Mouse (Mus musculus) heart, adult 2 months (tissue): Measurements from ENCODE around the gene Zfp644. TPM values are rescaled to one million over a fixed set of nuclear protein-coding genes. Genes with fewer than 3 reads are reported as not detected.

Experiments used
- DNase-seq, 2 experiments: peaks; one replicate each; pipeline ENCODE4 v3.0.0; 2021
- H3K27ac ChIP-seq: fragments of 200-600 bp; 2 replicates; pipeline ENCODE4 v1.8.1; 2022
- H3K27me3 ChIP-seq: fragments of 200-500 bp; 2 replicates; pipeline ENCODE4 v1.6.1; 2012; ENCODE audit warnings: mild to moderate bottlenecking, low read length, inconsistent platforms, mixed read lengths; ENCODE audit not compliant: control insufficient read depth, insufficient read depth
- H3K36me3 ChIP-seq: fragments of 200-500 bp; 2 replicates; pipeline ENCODE4 v1.6.1; 2012; ENCODE audit warnings: low read length, inconsistent platforms; ENCODE audit not compliant: control insufficient read depth, insufficient read depth
- H3K4me1 ChIP-seq: fragments of 200-500 bp; 2 replicates; pipeline ENCODE4 v1.6.1; 2011; ENCODE audit warnings: low read length; ENCODE audit not compliant: control insufficient read depth, insufficient read depth
- H3K4me3 ChIP-seq: fragments of 200-600 bp; 2 replicates; pipeline ENCODE4 v1.8.1; 2022
- H3K79me2 ChIP-seq: fragments of 200-500 bp; replicated peaks from 2 replicates; pipeline ENCODE4 v1.6.1; 2012; ENCODE audit warnings: mild to moderate bottlenecking, inconsistent platforms, low read length, moderate library complexity, mixed read lengths; ENCODE audit not compliant: control insufficient read depth, insufficient read depth
- H3K9ac ChIP-seq: fragments of 200-500 bp; 2 replicates; pipeline ENCODE4 v1.6.1; 2012; ENCODE audit warnings: low read depth, mild to moderate bottlenecking, control low read depth, inconsistent platforms, low read length, mixed read lengths
- CTCF ChIP-seq: fragments of 200-600 bp; IDR thresholded peaks from 2 replicates; pipeline ENCODE4 v1.8.1; 2022; ENCODE audit warnings: antibody characterized with exemption, mild to moderate bottlenecking, moderate library complexity
- EP300 ChIP-seq: fragments of 200-500 bp; IDR thresholded peaks from 2 replicates; pipeline ENCODE4 v1.6.1; 2011; ENCODE audit warnings: low read depth, low read length, control low read depth; ENCODE audit not compliant: insufficient read depth
- POLR2A ChIP-seq: fragments of 200-500 bp; IDR thresholded peaks from 2 replicates; pipeline ENCODE4 v1.6.1; 2011; ENCODE audit warnings: mild to moderate bottlenecking, low read depth, low read length, control low read depth; ENCODE audit not compliant: insufficient read depth
- WGBS: fragments of 180-500 bp; shearing (Covaris S2); methylation state at CpG from one replicate; pipeline ENCODE4 v1.1.7; 2018; 5-methylcytosine and 5-hydroxymethylcytosine counted together
- intact Hi-C: fragments of 180-260 bp; cut with DNase I; formaldehyde crosslinking; loops from one replicate; pipeline ENCODE4 v1.15.1; 2025
- polyA plus RNA-seq: library from polyadenylated mRNA; depleted of rRNA; stranded (reverse); fragments of >200 nt; gene quantifications from 2 replicates; pipeline ENCODE4 v1.2.3, GENCODE M21; 2012
- total RNA-seq, 2 experiments: library from RNA; stranded (reverse); gene quantifications; 2 replicates each; pipeline ENCODE4 v1.2.3; 2021

Gene Zfp644
- total and polyA plus RNA-seq, 3 experiments, result 9.5 to 58.9 (median 53.7) TPM

GRCm38 (mm10) chr5:106710611-106711010 is 13.5 kb upstream of the Zfp644 start:
- H3K27me3 ChIP-seq, result no peaks in the 10 kb centered on the region
- no peaks in the 10 kb centered on the region for H3K4me1 ChIP-seq
- TF ChIP-seq POLR2A, result no peak
- TF ChIP-seq EP300, result no peak
- no peak for TF ChIP-seq CTCF
- no peak overlapping the region for H3K4me3 ChIP-seq
- no peak for DNase-seq
- H3K36me3 ChIP-seq, result no peaks in the 10 kb centered on the region
- H3K9ac ChIP-seq, result no peak overlapping the region
- H3K27ac ChIP-seq, result no peak overlapping the region
- H3K79me2 ChIP-seq, result no peaks in the 10 kb centered on the region
- 72% methylated on average over 12 of the region's 12 CpGs for WGBS
- intact Hi-C loops, result no loop called here

DNA sequence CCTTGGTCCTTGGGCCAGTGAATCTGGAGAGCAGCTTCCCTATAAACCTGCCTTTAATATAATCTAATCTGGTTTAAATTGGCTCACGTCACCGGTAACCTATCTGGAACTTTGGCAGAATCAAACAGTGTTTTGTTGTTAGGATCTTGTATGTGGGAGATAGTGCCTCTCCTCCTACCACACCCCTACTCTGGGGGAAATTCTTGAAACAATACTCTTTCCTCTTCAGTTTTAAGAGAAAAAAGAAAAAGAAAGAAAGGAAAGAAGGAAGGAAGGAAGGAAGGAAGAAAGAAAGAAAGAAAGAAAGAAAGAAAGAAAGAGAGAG is 13.0 kb upstream of the Zfp644 start:
- H3K4me1 ChIP-seq, result no peaks in the 10 kb centered on the region
- WGBS, result 20% methylated on average over 2 of the region's 2 CpGs
- no peak overlapping the region for H3K9ac ChIP-seq

DNA sequence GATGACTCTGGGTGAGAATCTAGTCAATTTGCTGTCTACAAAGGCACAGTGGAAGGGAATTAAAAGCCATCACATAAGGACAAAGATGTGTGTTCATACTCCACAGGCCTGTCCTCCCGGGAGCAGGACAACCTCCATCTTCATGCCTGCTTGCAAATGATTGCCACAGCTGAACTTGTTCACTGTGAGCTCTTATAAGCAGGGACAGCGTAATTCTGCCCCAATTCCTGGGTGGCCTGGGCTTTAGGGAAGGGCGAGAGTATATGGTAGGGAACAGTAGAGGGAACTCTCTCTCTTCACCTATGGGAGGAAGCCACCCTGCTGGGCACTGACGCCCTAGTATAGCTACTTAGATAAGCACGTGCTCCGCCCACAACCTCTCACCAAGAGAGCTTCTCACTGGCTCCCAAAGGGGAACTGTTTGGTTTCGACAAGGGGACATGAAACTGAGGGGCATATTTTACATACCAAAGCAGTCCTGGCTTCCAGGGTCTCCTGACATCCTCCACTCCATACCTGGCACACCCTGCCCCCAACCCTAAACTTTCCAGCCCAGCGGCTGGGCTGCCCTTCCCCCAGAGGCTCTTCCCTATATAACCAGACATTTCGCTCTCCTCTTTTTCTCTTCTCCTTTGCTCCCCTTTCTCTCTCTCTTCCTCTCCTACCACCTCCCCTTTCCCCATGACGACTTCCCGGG is 12.4 kb upstream of the Zfp644 start:
- Histone ChIP-seq H3K79me2 (no peaks in the 10 kb centered on the region), H3K4me1 (no peaks in the 10 kb centered on the region)

More for the DNA sequence above, 13.0 kb upstream of the Zfp644 start:
- intact Hi-C loops, result no loop called here
- TF ChIP-seq CTCF (no peak), EP300 (no peak), POLR2A (no peak)
- Histone ChIP-seq H3K79me2 (no peaks in the 10 kb centered on the region), H3K4me3 (no peak overlapping the region), H3K36me3 (no peaks in the 10 kb centered on the region), H3K27ac (no peak overlapping the region), H3K27me3 (no peaks in the 10 kb centered on the region)
- DNase-seq, result no peak

GRCm38 (mm10) chr5:106706363-106706762 is 9.3 kb upstream of the Zfp644 start:
- no peaks in the 10 kb centered on the region for H3K4me1 ChIP-seq
- no peaks in the 10 kb centered on the region for H3K27me3 ChIP-seq
- H3K4me3 ChIP-seq, result no peak overlapping the region
- no peak overlapping the region for H3K27ac ChIP-seq
- WGBS, result 76% methylated on average over 3 of the region's 3 CpGs
- no peak overlapping the region for H3K9ac ChIP-seq
- intact Hi-C loops, result no loop called here
- H3K79me2 ChIP-seq, result no peaks in the 10 kb centered on the region
- no peak for TF ChIP-seq EP300
- no peak for TF ChIP-seq CTCF
- no peak for TF ChIP-seq POLR2A
- no peak for DNase-seq
- H3K36me3 ChIP-seq, result no peaks in the 10 kb centered on the region

More for the DNA sequence above, 12.4 kb upstream of the Zfp644 start:
- DNase-seq, result peak in 1 of 2 experiments; percentile 7
- no peak overlapping the region for H3K27ac ChIP-seq
- H3K27me3 ChIP-seq, result no peaks in the 10 kb centered on the region
- 52% methylated on average over 11 of the region's 11 CpGs for WGBS
- no peak overlapping the region for H3K4me3 ChIP-seq
- H3K9ac ChIP-seq, result no peak overlapping the region
- intact Hi-C loops, result no loop called here
- no peaks in the 10 kb centered on the region for H3K36me3 ChIP-seq
- no peak for TF ChIP-seq CTCF
- TF ChIP-seq EP300, result no peak
- TF ChIP-seq POLR2A, result no peak

DNA sequence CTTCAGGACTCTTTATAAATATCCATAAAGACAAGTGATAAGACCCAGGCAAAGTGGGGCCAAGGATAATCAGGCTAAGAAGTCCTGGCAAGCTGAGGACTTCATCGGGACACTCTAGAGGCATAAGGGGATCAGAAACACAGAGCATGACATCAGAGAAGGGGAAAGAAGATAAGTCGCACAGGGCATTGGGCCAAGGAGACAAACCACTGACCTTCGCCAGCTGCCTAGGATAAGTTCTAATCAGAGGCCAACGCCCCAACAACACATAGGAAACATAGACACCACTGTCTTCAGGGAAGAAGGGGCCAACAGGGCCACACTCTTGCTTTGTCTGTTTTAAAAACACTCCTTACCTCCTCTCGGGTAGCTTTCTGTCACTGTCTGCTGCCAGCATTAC is 8.1 kb upstream of the Zfp644 start:
- Histone ChIP-seq H3K27me3 (no peaks in the 10 kb centered on the region), H3K4me3 (no peak overlapping the region), H3K9ac (no peak overlapping the region), H3K27ac (no peak overlapping the region), H3K4me1 (no peaks in the 10 kb centered on the region), H3K36me3 (no peaks in the 10 kb centered on the region), H3K79me2 (no peaks in the 10 kb centered on the region)
- TF ChIP-seq CTCF, result no peak
- peak in 1 of 2 experiments; percentile 12 for DNase-seq
- 18% methylated on average over 5 of the region's 5 CpGs for WGBS
- intact Hi-C loops, result no loop called here

- peak in 1 of 2 experiments; percentile 85 for DNase-seq
- Histone ChIP-seq H3K9ac (peak overlapping the region; percentile 92), H3K4me3 (peak overlapping the region; percentile 94), H3K4me1 (peaks cover 4% of the 10 kb centered on the region), H3K27ac (peak overlapping the region; percentile 97), H3K27me3 (no peaks in the 10 kb centered on the region), H3K79me2 (peaks cover 5% of the 10 kb centered on the region; the same call in 1 of the 2 replicates), H3K36me3 (peaks cover 15% of the 10 kb centered on the region)
- no peak for TF ChIP-seq CTCF
- TF ChIP-seq EP300, result no peak
- TF ChIP-seq POLR2A, result no peak
- 1% methylated on average over 63 of the region's 63 CpGs for WGBS
- intact Hi-C loops, result loop anchor here (5.0 kb wide), 2 partner anchors 106 to 124 kb away; no protein-coding TSS in a partner anchor
Measured at GRCm38 (mm10) chr5:106695681-106696395, 1.2 kb downstream of the Zfp644 start.
